Mouse (Mus musculus): ENCODE measurements around the gene Tmem94. TPM values are rescaled to one million over a fixed set of nuclear protein-coding genes. Genes with fewer than 3 reads are reported as not detected.
"Not testable (repeated sequence)": the region's sequence is repeated elsewhere in the genome, so short reads cannot be mapped to it uniquely, and the experiment has no call there.

Gene Tmem94
- total and polyA plus RNA-seq, 2 experiments from 2014 or later = 14.9 to 19.3 TPM

DNA sequence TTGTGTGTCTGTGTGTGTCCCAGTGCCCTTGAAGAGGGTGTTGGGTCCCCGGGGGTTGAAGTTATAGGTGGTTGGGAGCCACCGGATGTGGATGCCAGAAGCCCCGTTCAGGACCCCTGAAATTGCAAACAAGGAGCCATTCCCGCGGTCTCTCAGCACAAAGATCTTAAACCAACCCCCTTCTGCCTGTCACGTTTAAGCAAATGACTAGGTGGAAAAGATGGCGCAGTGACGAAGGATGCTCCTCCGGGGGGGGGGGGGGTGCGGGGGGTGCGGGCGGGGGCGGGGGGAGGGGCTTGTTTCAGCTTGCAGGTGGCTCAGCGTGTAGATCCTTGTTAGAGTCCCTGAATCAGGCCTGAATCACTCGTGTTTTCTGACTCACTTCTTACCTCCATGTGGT lies 17.9 kb upstream of the Tmem94 start:
- no peaks in the 10 kb centered on the region for H3K4me1 ChIP-seq (ENCODE audit: insufficient read depth)
- H3K4me2 ChIP-seq (ENCODE audit: low read depth) = peak overlapping the region; percentile 33
- H3K4me3 ChIP-seq (ENCODE audit: low read depth, low read length) = peak overlapping the region; percentile 1
- no peaks in the 10 kb centered on the region for H3K9me3 ChIP-seq (ENCODE audit: low read length)
- H3K27ac ChIP-seq (ENCODE audit: low read depth, low read length) = no peak overlapping the region
- TF ChIP-seq CTCF (IDR thresholded peaks at IDR 0.05; ENCODE audit: low read depth) = no peak
- no peaks in the 10 kb centered on the region for H3K36me3 ChIP-seq (ENCODE audit: insufficient read depth)
- 17% methylated on average over 10 of the region's 15 CpGs for WGBS
- DNase-seq (peak; percentile 43), ATAC-seq (peak; percentile 70)
- H3K27me3 ChIP-seq (ENCODE audit: insufficient read depth, low read length) = no peaks in the 10 kb centered on the region
- H3K9ac ChIP-seq = no peak overlapping the region

DNA sequence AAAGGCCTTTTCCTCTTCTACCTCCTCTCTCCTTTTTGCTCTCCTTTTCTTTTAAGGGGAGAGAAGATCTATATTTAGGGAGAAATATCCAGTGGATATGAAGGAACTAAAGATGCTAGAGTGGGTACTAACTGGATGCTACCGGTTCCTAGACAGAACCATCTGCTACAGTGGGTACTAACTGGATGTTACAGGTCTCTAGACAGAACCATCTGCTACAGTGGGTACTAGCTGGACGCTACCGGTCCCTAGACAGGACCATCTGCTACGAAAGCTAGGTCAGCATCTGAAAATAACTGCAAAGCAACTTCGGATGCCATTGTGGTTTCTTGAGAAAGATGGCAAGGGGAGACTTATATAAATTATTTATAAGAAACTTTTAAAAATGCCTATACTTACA lies 15.4 kb upstream of the Tmem94 start:
- DNase-seq = no peak
- ATAC-seq = peak; percentile 61; the same call in 1 of the 2 replicates
- H3K4me1 ChIP-seq (ENCODE audit: insufficient read depth) = no peaks in the 10 kb centered on the region
- no peaks in the 10 kb centered on the region for H3K27me3 ChIP-seq (ENCODE audit: insufficient read depth, low read length)
- no peak overlapping the region for H3K4me3 ChIP-seq (ENCODE audit: low read depth, low read length)
- H3K9ac ChIP-seq = no peak overlapping the region
- H3K9me3 ChIP-seq (ENCODE audit: low read length) = no peaks in the 10 kb centered on the region
- 59% methylated on average over 5 of the region's 5 CpGs for WGBS
- TF ChIP-seq CTCF (IDR thresholded peaks at IDR 0.05; ENCODE audit: low read depth) = no peak
- H3K27ac ChIP-seq (ENCODE audit: low read depth, low read length) = no peak overlapping the region
- no peak overlapping the region for H3K4me2 ChIP-seq (ENCODE audit: low read depth)
- no peaks in the 10 kb centered on the region for H3K36me3 ChIP-seq (ENCODE audit: insufficient read depth)

DNA sequence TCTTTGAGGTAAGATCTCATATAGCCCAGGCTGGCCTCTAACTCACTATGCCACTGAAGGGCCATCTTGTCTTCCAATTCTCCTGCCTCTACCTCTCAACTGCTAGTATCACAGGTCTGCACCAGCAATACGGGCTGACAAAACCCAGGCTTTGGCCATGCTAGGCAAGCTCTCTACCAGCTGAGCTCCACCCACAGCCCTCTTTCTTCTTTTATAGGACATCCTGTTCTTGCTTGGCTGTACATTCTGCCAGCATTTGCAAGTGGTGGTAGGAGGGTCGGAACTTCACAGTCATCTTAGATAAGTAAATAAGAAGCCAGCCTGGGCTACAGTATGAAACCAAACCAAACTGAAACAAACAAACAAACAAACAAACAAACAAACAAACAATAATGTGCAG lies 13.5 kb upstream of the Tmem94 start:
- H3K36me3 ChIP-seq (ENCODE audit: insufficient read depth) = no peaks in the 10 kb centered on the region
- H3K9ac ChIP-seq = no peak overlapping the region
- no peak overlapping the region for H3K27ac ChIP-seq (ENCODE audit: low read depth, low read length)
- no peaks in the 10 kb centered on the region for H3K9me3 ChIP-seq (ENCODE audit: low read length)
- no peaks in the 10 kb centered on the region for H3K4me1 ChIP-seq (ENCODE audit: insufficient read depth)
- H3K4me2 ChIP-seq (ENCODE audit: low read depth) = no peak overlapping the region
- no peak for TF ChIP-seq CTCF (IDR thresholded peaks at IDR 0.05; ENCODE audit: low read depth)
- 59% methylated on average over 2 of the region's 2 CpGs for WGBS
- no peaks in the 10 kb centered on the region for H3K27me3 ChIP-seq (ENCODE audit: insufficient read depth, low read length)
- DNase-seq (no peak), ATAC-seq (no peak)
- no peak overlapping the region for H3K4me3 ChIP-seq (ENCODE audit: low read depth, low read length)

GRCm38 (mm10) chr11:115752653-115753052 lies 12.6 kb upstream of the Tmem94 start:
- no peak for TF ChIP-seq CTCF (IDR thresholded peaks at IDR 0.05; ENCODE audit: low read depth)
- no peaks in the 10 kb centered on the region for H3K4me1 ChIP-seq (ENCODE audit: insufficient read depth)
- DNase-seq (peak; percentile 31), ATAC-seq (no peak; the same call in 1 of the 2 replicates)
- no peaks in the 10 kb centered on the region for H3K36me3 ChIP-seq (ENCODE audit: insufficient read depth)
- no peaks in the 10 kb centered on the region for H3K9me3 ChIP-seq (ENCODE audit: low read length)
- no peak overlapping the region for H3K4me3 ChIP-seq (ENCODE audit: low read depth, low read length)
- no peaks in the 10 kb centered on the region for H3K27me3 ChIP-seq (ENCODE audit: insufficient read depth, low read length)
- no peak overlapping the region for H3K4me2 ChIP-seq (ENCODE audit: low read depth)
- H3K27ac ChIP-seq (ENCODE audit: low read depth, low read length) = no peak overlapping the region
- no peak overlapping the region for H3K9ac ChIP-seq
- 31% methylated on average over 7 of the region's 7 CpGs for WGBS

DNA sequence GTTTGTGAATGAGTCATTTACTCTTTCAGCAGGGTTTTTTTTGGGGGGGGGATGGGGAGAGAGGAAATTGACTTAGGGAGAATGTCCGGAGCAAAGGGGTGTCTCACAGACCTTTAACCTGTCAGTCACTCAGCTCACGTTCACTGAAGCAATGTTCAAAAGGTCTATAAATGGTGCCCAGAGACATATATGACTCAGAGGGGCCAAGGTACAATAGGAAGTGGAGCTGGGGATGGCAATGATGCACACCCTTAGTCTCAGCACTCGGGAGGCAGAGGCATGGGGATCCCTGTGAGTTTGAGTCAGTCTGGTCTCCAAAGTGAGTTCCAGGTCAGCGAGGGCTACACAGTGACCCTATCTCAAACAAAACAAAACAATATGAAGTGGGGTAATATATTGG lies 11.7 kb upstream of the Tmem94 start:
- Histone ChIP-seq H3K27ac (ENCODE audit: low read depth, low read length) (no peak overlapping the region), H3K36me3 (ENCODE audit: insufficient read depth) (no peaks in the 10 kb centered on the region), H3K4me3 (ENCODE audit: low read depth, low read length) (no peak overlapping the region), H3K9ac (no peak overlapping the region), H3K4me1 (ENCODE audit: insufficient read depth) (no peaks in the 10 kb centered on the region), H3K9me3 (ENCODE audit: low read length) (no peaks in the 10 kb centered on the region), H3K4me2 (ENCODE audit: low read depth) (no peak overlapping the region), H3K27me3 (ENCODE audit: insufficient read depth, low read length) (no peaks in the 10 kb centered on the region)
- no peak for ATAC-seq
- no peak for DNase-seq
- 77% methylated on average over 4 of the region's 4 CpGs for WGBS
- no peak for TF ChIP-seq CTCF (IDR thresholded peaks at IDR 0.05; ENCODE audit: low read depth)

- not testable (repeated sequence) for DNase-seq; H3K9me3 ChIP-seq (ENCODE audit: low read length); H3K4me2 ChIP-seq (ENCODE audit: low read depth); H3K27ac ChIP-seq (ENCODE audit: low read depth, low read length); H3K27me3 ChIP-seq (ENCODE audit: insufficient read depth, low read length); H3K4me3 ChIP-seq (ENCODE audit: low read depth, low read length); ATAC-seq; H3K9ac ChIP-seq; H3K4me1 ChIP-seq (ENCODE audit: insufficient read depth); H3K36me3 ChIP-seq (ENCODE audit: insufficient read depth)
- 92% methylated on average over 7 of the region's 7 CpGs for WGBS
These were observed 3.1 kb upstream of the Tmem94 start for GRCm38 (mm10) chr11:115762176-115762575.

- 13% methylated on average over 2 of the region's 2 CpGs for WGBS
- Histone ChIP-seq H3K4me1 (ENCODE audit: insufficient read depth) (peaks cover 5% of the 10 kb centered on the region; the same call in 1 of the 2 replicates), H3K27ac (ENCODE audit: low read depth, low read length) (peak overlapping the region; percentile 68), H3K27me3 (ENCODE audit: insufficient read depth, low read length) (no peaks in the 10 kb centered on the region), H3K36me3 (ENCODE audit: insufficient read depth) (no peaks in the 10 kb centered on the region), H3K9me3 (ENCODE audit: low read length) (no peaks in the 10 kb centered on the region), H3K4me2 (ENCODE audit: low read depth) (peak overlapping the region; percentile 51), H3K9ac (peak overlapping the region; percentile 44), H3K4me3 (ENCODE audit: low read depth, low read length) (peak overlapping the region; percentile 82)
- no peak for TF ChIP-seq CTCF (IDR thresholded peaks at IDR 0.05; ENCODE audit: low read depth)
- DNase-seq = peak; percentile 23
- no peak for ATAC-seq
These were observed 535 bp upstream of the Tmem94 start for GRCm38 (mm10) chr11:115764698-115765097.
